Mouse (Mus musculus) CH12.LX (cell line): Measurements from ENCODE around the gene Dtx1. TPM values are rescaled to one million over a fixed set of nuclear protein-coding genes. Genes with fewer than 3 reads are reported as not detected.
A peak's percentile ranks its signal among the peaks of the same experiment; 100 is the strongest.

Source experiments
- DNase-seq: peaks from one replicate; pipeline ENCODE4 v3.0.0-alpha.2; 2013; ENCODE audit errors: extremely low read depth
- H3K27ac ChIP-seq: 2 replicates; pipeline ENCODE4 v1.5.1; 2012; ENCODE audit warnings: low read depth, mild to moderate bottlenecking, control low read depth, moderate library complexity; ENCODE audit not compliant: insufficient read depth
- H3K27me3 ChIP-seq: replicated peaks from 2 replicates; pipeline ENCODE3; 2012; ENCODE audit warnings: inconsistent platforms
- H3K36me3 ChIP-seq, 2 experiments: replicated peaks in 1 of 2; 2 replicates each; pipeline versions ENCODE3 to v1.6.1; 2012; ENCODE audit warnings: inconsistent platforms in 1 of 2, low read length in 1 of 2, mild to moderate bottlenecking in 1 of 2, mixed read lengths in 1 of 2, moderate library complexity in 1 of 2; ENCODE audit not compliant: control insufficient read depth in 1 of 2, insufficient read depth in 1 of 2
- H3K4me1 ChIP-seq, 2 experiments: 2 replicates each; pipeline ENCODE4 v1.6.1; 2012; ENCODE audit warnings: inconsistent platforms in 1 of 2, moderate library complexity in 1 of 2; ENCODE audit not compliant: insufficient read depth in 2 of 2, control insufficient read depth in 1 of 2
- H3K4me2 ChIP-seq: 2 replicates; pipeline ENCODE4 v1.6.1; 2012; ENCODE audit warnings: low read depth, mild to moderate bottlenecking, control low read depth; ENCODE audit not compliant: poor library complexity, insufficient read depth, severe bottlenecking
- H3K4me3 ChIP-seq, 3 experiments: fragments of 150-350 bp in 1 of 3; sonication (generic) in 1 of 3; replicated peaks in 1 of 3; 2 replicates each; pipeline versions ENCODE3 to v1.5.1; 2011 to 2012; ENCODE audit warnings: low read depth in 2 of 3, low read length in 2 of 3, mild to moderate bottlenecking in 2 of 3, moderate library complexity in 2 of 3, control low read depth in 1 of 3, improper control_type of control experiment in 1 of 3, inconsistent platforms in 1 of 3, mixed read lengths in 1 of 3; ENCODE audit not compliant: poor library complexity in 1 of 3
- H3K79me2 ChIP-seq: replicated peaks from 2 replicates; pipeline ENCODE4 v1.6.1; 2012; ENCODE audit warnings: mild to moderate bottlenecking, moderate library complexity; ENCODE audit not compliant: control insufficient read depth, poor library complexity, insufficient read depth, severe bottlenecking; ENCODE audit errors: extremely low read depth
- H3K9ac ChIP-seq: 2 replicates; pipeline ENCODE4 v1.6.1; 2012; ENCODE audit warnings: low read depth, mild to moderate bottlenecking, control low read depth, moderate library complexity; ENCODE audit not compliant: insufficient read depth
- H3K9me3 ChIP-seq: replicated peaks from 2 replicates; pipeline ENCODE3; 2012; ENCODE audit warnings: low read length, inconsistent platforms, mixed read lengths
- BHLHE40 ChIP-seq: IDR thresholded peaks from 2 replicates; pipeline ENCODE4 v1.6.1; 2011; ENCODE audit warnings: mild to moderate bottlenecking, low read depth, low read length, improper control_type of control experiment
- CTCF ChIP-seq, 2 experiments: IDR thresholded peaks in 1 of 2; conservative IDR thresholded peaks in 1 of 2; 2 replicates each; pipeline ENCODE4 v1.5.1; 2011 to 2012; ENCODE audit warnings: low read depth in 2 of 2, low read length in 2 of 2, improper control_type of control experiment in 1 of 2, inconsistent platforms in 1 of 2, mild to moderate bottlenecking in 1 of 2, moderate library complexity in 1 of 2
- E2F4 ChIP-seq: IDR thresholded peaks from 2 replicates; pipeline ENCODE4 v1.6.1; 2011; ENCODE audit warnings: low read depth, low read length, improper control_type of control experiment; ENCODE audit not compliant: insufficient replicate concordance
- ELF1 ChIP-seq: IDR thresholded peaks from 2 replicates; pipeline ENCODE4 v1.6.1; 2014; ENCODE audit warnings: low read depth, mild to moderate bottlenecking, inconsistent platforms, low read length, improper control_type of control experiment
- EP300 ChIP-seq: IDR thresholded peaks from 2 replicates; pipeline ENCODE4 v1.6.1; 2011; ENCODE audit warnings: low read length, improper control_type of control experiment
- GABPA ChIP-seq: IDR thresholded peaks from 2 replicates; pipeline ENCODE4 v1.6.1; 2012; ENCODE audit warnings: low read depth, low read length, improper control_type of control experiment, inconsistent platforms; ENCODE audit not compliant: insufficient replicate concordance
- JUND ChIP-seq: conservative IDR thresholded peaks from 2 replicates; pipeline ENCODE4 v1.6.1; 2011; ENCODE audit warnings: low read depth, low read length, improper control_type of control experiment
- KAT2A ChIP-seq: IDR thresholded peaks from 2 replicates; pipeline ENCODE4 v1.6.1; 2012; ENCODE audit warnings: low read length, improper control_type of control experiment, inconsistent platforms; ENCODE audit not compliant: insufficient replicate concordance
- MAX ChIP-seq: IDR thresholded peaks from 2 replicates; pipeline ENCODE4 v1.6.1; 2011; ENCODE audit warnings: low read length, improper control_type of control experiment
- MAZ ChIP-seq: IDR thresholded peaks from 2 replicates; pipeline ENCODE4 v1.6.1; 2012; ENCODE audit warnings: low read depth, mild to moderate bottlenecking, inconsistent platforms, low read length, improper control_type of control experiment, moderate library complexity
- MEF2A ChIP-seq: IDR thresholded peaks from 2 replicates; pipeline ENCODE4 v1.6.1; 2014; ENCODE audit warnings: low read depth, mild to moderate bottlenecking, inconsistent platforms, low read length, improper control_type of control experiment, borderline replicate concordance
- MXI1 ChIP-seq: IDR thresholded peaks from 2 replicates; pipeline ENCODE4 v1.6.1; 2011; ENCODE audit warnings: mild to moderate bottlenecking, low read depth, low read length, improper control_type of control experiment
- NRF1 ChIP-seq: IDR thresholded peaks from 2 replicates; pipeline ENCODE4 v1.6.1; 2014; ENCODE audit warnings: low read depth, mild to moderate bottlenecking, inconsistent platforms, low read length, improper control_type of control experiment, moderate library complexity
- POLR2AphosphoS2 ChIP-seq: IDR thresholded peaks from 2 replicates; pipeline ENCODE4 v1.6.1; 2011; ENCODE audit warnings: low read depth, low read length, improper control_type of control experiment
- RAD21 ChIP-seq: IDR thresholded peaks from 2 replicates; pipeline ENCODE4 v1.6.1; 2011; ENCODE audit warnings: low read depth, mild to moderate bottlenecking, low read length, improper control_type of control experiment, moderate library complexity
- RCOR1 ChIP-seq: conservative IDR thresholded peaks from 2 replicates; pipeline ENCODE4 v1.6.1; 2012; ENCODE audit warnings: low read depth, mild to moderate bottlenecking, inconsistent platforms, low read length, improper control_type of control experiment
- SIN3A ChIP-seq: IDR thresholded peaks from 2 replicates; pipeline ENCODE4 v1.6.1; 2012; ENCODE audit warnings: low read length, improper control_type of control experiment, inconsistent platforms
- TCF12 ChIP-seq: IDR thresholded peaks from 2 replicates; pipeline ENCODE4 v1.6.1; 2014; ENCODE audit warnings: low read depth, mild to moderate bottlenecking, inconsistent platforms, low read length, improper control_type of control experiment
- UBTF ChIP-seq: IDR thresholded peaks from 2 replicates; pipeline ENCODE4 v1.6.1; 2012; ENCODE audit warnings: low read depth, mild to moderate bottlenecking, inconsistent platforms, low read length, improper control_type of control experiment, moderate library complexity
- USF1 ChIP-seq: IDR thresholded peaks from 2 replicates; pipeline ENCODE4 v1.6.1; 2014; ENCODE audit warnings: low read depth, mild to moderate bottlenecking, inconsistent platforms, low read length, improper control_type of control experiment
- ZC3H11A ChIP-seq: IDR thresholded peaks from 2 replicates; pipeline ENCODE4 v1.6.1; 2012; ENCODE audit warnings: low read depth, mild to moderate bottlenecking, inconsistent platforms, low read length, improper control_type of control experiment
- ZMIZ1 ChIP-seq: IDR thresholded peaks from 2 replicates; pipeline ENCODE4 v1.6.1; 2012; ENCODE audit warnings: low read depth, mild to moderate bottlenecking, inconsistent platforms, low read length, improper control_type of control experiment
- dilution Hi-C: fragments of 300-500 bp; cut with MboI; formaldehyde crosslinking; loops from 2 replicates; pipeline ENCODE4 v1.14.3; 2020; ENCODE audit warnings: low sequenced_read_pairs; ENCODE audit not compliant: extremely low pct_unique_long_range_greater_than_20kb, extremely low pct_ligation_motif_present
- in situ Hi-C: fragments of 300-500 bp; cut with MboI; formaldehyde crosslinking; loops from 3 replicates; pipeline ENCODE4 v1.14.3; 2019; ENCODE audit warnings: low sequenced_read_pairs, low pct_ligation_motif_present, low pct_unique_long_range_greater_than_20kb, mixed read lengths
- polyA plus RNA-seq: library from polyadenylated mRNA; unstranded; fragments of >175 nt; gene quantifications from 2 replicates; pipeline ENCODE4 v1.2.1, GENCODE M21; 2012; ENCODE audit warnings: low read depth; ENCODE audit not compliant: insufficient read length
- total RNA-seq, 2 experiments: library from RNA; depleted of rRNA; stranded (reverse); fragments of 300-350 nt in 1 of 2; fragments of >200 nt in 1 of 2; gene quantifications; 2 replicates each; pipeline ENCODE4 v1.2.3; 2012 to 2014

The Dtx1 gene
- total and polyA plus RNA-seq, 3 experiments: 0.98 to 3.9 (median 2.1) TPM

DNA sequence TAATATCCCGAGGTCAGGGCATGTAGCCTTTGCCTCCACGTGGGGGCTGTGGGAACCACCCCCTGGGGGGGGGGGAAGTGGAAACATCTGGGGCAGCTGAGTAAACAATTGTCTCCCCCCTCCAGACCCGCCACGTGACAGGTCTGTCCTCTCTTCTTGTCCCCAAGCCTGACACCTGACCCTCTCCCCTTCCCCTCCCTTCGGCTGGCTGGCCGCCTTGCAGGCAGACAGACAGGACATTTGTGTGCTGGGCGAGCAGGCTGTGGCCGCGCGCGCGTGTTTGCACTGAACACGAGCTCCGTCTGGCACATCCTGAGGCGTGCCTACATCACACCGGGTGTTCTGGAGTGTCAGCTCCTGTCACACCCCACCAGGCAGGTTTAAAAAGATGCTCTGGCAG, 5.2 kb downstream of the Dtx1 start:
- peaks cover 4% of the 10 kb centered on the region for H3K27me3 ChIP-seq
- peak overlapping the region; percentile 22; the same call in 1 of the 2 replicates for H3K4me2 ChIP-seq
- no peaks in the 10 kb centered on the region for H3K36me3 ChIP-seq
- no peaks in the 10 kb centered on the region for H3K79me2 ChIP-seq
- H3K9ac ChIP-seq: no peak overlapping the region
- no peak for TF ChIP-seq NRF1
- peak; percentile 41 for TF ChIP-seq BHLHE40
- peak; percentile 26; the same call in 1 of the 2 replicates for TF ChIP-seq USF1
- peak; percentile 25; the same call in 1 of the 2 replicates for TF ChIP-seq MAX
- no peak overlapping the region for H3K27ac ChIP-seq
- peaks cover 17 to 77% of the 10 kb centered on the region in 2 experiments for H3K4me1 ChIP-seq
- dilution Hi-C loops: no loop called here
- in situ Hi-C loops: loop anchor here (25.0 kb wide), 1 partner anchor 194 kb away; the partner anchor contains the start of genes Plbd2 and Slc8b1
- peak overlapping the region in 1 of 3 experiments; percentile 7 for H3K4me3 ChIP-seq
- H3K9me3 ChIP-seq: no peaks in the 10 kb centered on the region
- no peak for DNase-seq

DNA sequence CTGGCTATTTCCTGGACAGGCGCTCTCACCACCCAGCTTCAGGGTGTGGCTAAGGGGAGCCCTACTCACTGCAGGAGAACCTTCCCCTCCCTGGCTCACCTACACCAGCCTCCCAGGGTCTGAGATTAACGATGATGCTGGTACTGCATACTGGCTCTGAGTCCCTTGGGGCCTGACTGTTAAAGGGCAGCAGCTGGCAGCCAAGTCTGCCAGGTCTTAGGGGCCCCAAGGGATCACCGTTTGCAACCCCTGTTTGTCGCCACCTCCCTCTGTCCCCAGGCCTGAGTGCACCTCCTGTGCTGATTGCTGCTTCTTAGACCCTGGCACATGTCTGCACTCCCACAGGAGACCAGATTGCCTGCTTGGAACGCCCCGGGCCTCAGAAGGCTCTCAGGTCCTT, 7.3 kb downstream of the Dtx1 start:
- H3K4me2 ChIP-seq: no peak overlapping the region
- peaks cover 14 to 85% of the 10 kb centered on the region in 2 experiments for H3K4me1 ChIP-seq
- H3K9ac ChIP-seq: no peak overlapping the region
- H3K36me3 ChIP-seq: no peaks in the 10 kb centered on the region
- no peaks in the 10 kb centered on the region for H3K9me3 ChIP-seq
- H3K4me3 ChIP-seq: no peak overlapping the region
- H3K79me2 ChIP-seq: no peaks in the 10 kb centered on the region
- no peak overlapping the region for H3K27ac ChIP-seq
- no peak for DNase-seq
- dilution Hi-C loops (no loop called here), in situ Hi-C loops (loop anchor here (25.0 kb wide), 1 partner anchor 192 kb away; the partner anchor contains the start of genes Plbd2 and Slc8b1)
- TF ChIP-seq MEF2A: no peak
- no peak for TF ChIP-seq CTCF (conservative IDR thresholded peaks at IDR 0.05 in 1 of 2, IDR thresholded peaks at IDR 0.05 in 1 of 2; ENCODE audit: low read depth in 2 of 2, low read length in 2 of 2)
- TF ChIP-seq GABPA: no peak
- no peak for TF ChIP-seq ZC3H11A
- TF ChIP-seq JUND: no peak
- no peak for TF ChIP-seq TCF12
- TF ChIP-seq MXI1: no peak
- no peak for TF ChIP-seq MAZ
- no peak for TF ChIP-seq POLR2AphosphoS2
- no peak for TF ChIP-seq ZMIZ1
- no peak for TF ChIP-seq EP300
- TF ChIP-seq KAT2A: no peak
- no peak for TF ChIP-seq ELF1
- TF ChIP-seq RAD21: no peak
- no peak for TF ChIP-seq SIN3A
- no peak for TF ChIP-seq NRF1
- TF ChIP-seq E2F4: no peak
- no peak for TF ChIP-seq UBTF
- TF ChIP-seq RCOR1: no peak
- TF ChIP-seq USF1: no peak
- H3K27me3 ChIP-seq: no peaks in the 10 kb centered on the region
